Mouse (Mus musculus) granulocyte monocyte progenitor cell, adult 5-6 weeks (primary cell): ENCODE data around the gene Slc44a4. TPM values are rescaled to one million over a fixed set of nuclear protein-coding genes. Genes with fewer than 3 reads are reported as not detected.

ENCODE experiments used
- total RNA-seq, 2 experiments: library from RNA; stranded (forward) in 1 of 2; stranded (reverse) in 1 of 2; fragments of 200-712, 200-1000 nt in 1 of 2; fragments of >200 nt in 1 of 2; fragmentation: Nextera tagmentation in 1 of 2; gene quantifications; 2 replicates each; pipeline ENCODE4 v1.2.3; 2014 to 2017

Gene Slc44a4
- total RNA-seq, 2 experiments from 2014 or later = 0.41 to 1.8 TPM

Other genes with a start within 250 kb of the Slc44a4 start
Only the 30 nearest of the 37 such genes appear.
- gene C4b, start 170.6 kb upstream of the Slc44a4 start, total RNA-seq (2014; fragmentation: Nextera tagmentation) = 0.23 TPM in 1 of 2 replicates, not detected in the other
- gene C4b, start 170.6 kb upstream of the Slc44a4 start, total RNA-seq (2017) = 0.09 TPM in 1 of 2 replicates, not detected in the other
- not detected in 2 replicates for gene Cyp21a1, start 109.9 kb upstream of the Slc44a4 start, total RNA-seq (2014; fragmentation: Nextera tagmentation)
- not detected in 2 replicates for gene Cyp21a1, start 109.9 kb upstream of the Slc44a4 start, total RNA-seq (2017)
- 24.0 and 47.6 TPM in 2 replicates for gene Stk19, start 77.5 kb upstream of the Slc44a4 start, total RNA-seq (2014; fragmentation: Nextera tagmentation)
- 23.1 and 29.0 TPM in 2 replicates for gene Stk19, start 77.5 kb upstream of the Slc44a4 start, total RNA-seq (2017)
- 28.3 and 50.7 TPM in 2 replicates for gene Dxo, start 77.4 kb upstream of the Slc44a4 start, total RNA-seq (2014; fragmentation: Nextera tagmentation)
- gene Dxo, start 77.4 kb upstream of the Slc44a4 start, total RNA-seq (2017) = 30.2 and 32.1 TPM in 2 replicates
- 31.1 and 48.4 TPM in 2 replicates for gene Skiv2l, start 64.3 kb upstream of the Slc44a4 start, total RNA-seq (2014; fragmentation: Nextera tagmentation)
- gene Skiv2l, start 64.3 kb upstream of the Slc44a4 start, total RNA-seq (2017) = 29.3 and 43.9 TPM in 2 replicates
- gene Nelfe, start 64.1 kb upstream of the Slc44a4 start, total RNA-seq (2014; fragmentation: Nextera tagmentation) = 53.3 and 54.5 TPM in 2 replicates
- 37.1 and 57.3 TPM in 2 replicates for gene Nelfe, start 64.1 kb upstream of the Slc44a4 start, total RNA-seq (2017)
- gene Cfb, start 51.9 kb upstream of the Slc44a4 start, total RNA-seq (2014; fragmentation: Nextera tagmentation) = not detected in 2 replicates
- gene Cfb, start 51.9 kb upstream of the Slc44a4 start, total RNA-seq (2017) = not detected in 2 replicates
- 12.2 and 14.2 TPM in 2 replicates for gene Zbtb12, start 35.0 kb upstream of the Slc44a4 start, total RNA-seq (2014; fragmentation: Nextera tagmentation)
- 13.3 and 15.3 TPM in 2 replicates for gene Zbtb12, start 35.0 kb upstream of the Slc44a4 start, total RNA-seq (2017)
- gene Gm20547, start 32.4 kb upstream of the Slc44a4 start, total RNA-seq (2014; fragmentation: Nextera tagmentation) = not detected in 2 replicates
- gene Gm20547, start 32.4 kb upstream of the Slc44a4 start, total RNA-seq (2017) = not detected in 2 replicates
- gene C2, start 16.2 kb upstream of the Slc44a4 start, total RNA-seq (2014; fragmentation: Nextera tagmentation) = 1.5 and 7.7 TPM in 2 replicates
- 0.47 TPM in 1 of 2 replicates, not detected in the other for gene C2, start 16.2 kb upstream of the Slc44a4 start, total RNA-seq (2017)
- gene Ehmt2, start 16.0 kb upstream of the Slc44a4 start, total RNA-seq (2014; fragmentation: Nextera tagmentation) = 78.2 and 87.0 TPM in 2 replicates
- gene Ehmt2, start 16.0 kb upstream of the Slc44a4 start, total RNA-seq (2017) = 90.9 and 120 TPM in 2 replicates
- gene Neu1, start 16.8 kb downstream of the Slc44a4 start, total RNA-seq (2014; fragmentation: Nextera tagmentation) = 30.3 and 35.3 TPM in 2 replicates
- gene Neu1, start 16.8 kb downstream of the Slc44a4 start, total RNA-seq (2017) = 27.0 and 32.4 TPM in 2 replicates
- gene Hspa1b, start 44.8 kb downstream of the Slc44a4 start, total RNA-seq (2014; fragmentation: Nextera tagmentation) = 11.4 and 13.9 TPM in 2 replicates
- 67.7 and 68.3 TPM in 2 replicates for gene Hspa1b, start 44.8 kb downstream of the Slc44a4 start, total RNA-seq (2017)
- not detected in 2 replicates for gene Gm20481, start 55.4 kb downstream of the Slc44a4 start, total RNA-seq (2014; fragmentation: Nextera tagmentation)
- 0.34 and 1.4 TPM in 2 replicates for gene Gm20481, start 55.4 kb downstream of the Slc44a4 start, total RNA-seq (2017)
- 5.5 and 6.2 TPM in 2 replicates for gene Hspa1a, start 57.7 kb downstream of the Slc44a4 start, total RNA-seq (2014; fragmentation: Nextera tagmentation)
- 45.2 and 49.0 TPM in 2 replicates for gene Hspa1a, start 57.7 kb downstream of the Slc44a4 start, total RNA-seq (2017)
- gene Hspa1l, start 58.2 kb downstream of the Slc44a4 start, total RNA-seq (2014; fragmentation: Nextera tagmentation) = not detected in 2 replicates
- gene Hspa1l, start 58.2 kb downstream of the Slc44a4 start, total RNA-seq (2017) = 0.09 TPM in 1 of 2 replicates, not detected in the other
- 129 and 305 TPM in 2 replicates for gene Lsm2, start 67.4 kb downstream of the Slc44a4 start, total RNA-seq (2014; fragmentation: Nextera tagmentation)
- gene Lsm2, start 67.4 kb downstream of the Slc44a4 start, total RNA-seq (2017) = 42.0 and 71.6 TPM in 2 replicates
- gene Vars, start 86.5 kb downstream of the Slc44a4 start, total RNA-seq (2014; fragmentation: Nextera tagmentation) = 75.6 and 150 TPM in 2 replicates
- gene Vars, start 86.5 kb downstream of the Slc44a4 start, total RNA-seq (2017) = 174 and 181 TPM in 2 replicates
- 0.11 and 0.19 TPM in 2 replicates for gene Vwa7, start 102.1 kb downstream of the Slc44a4 start, total RNA-seq (2014; fragmentation: Nextera tagmentation)
- gene Vwa7, start 102.1 kb downstream of the Slc44a4 start, total RNA-seq (2017) = not detected in 2 replicates
- gene Sapcd1, start 113.5 kb downstream of the Slc44a4 start, total RNA-seq (2014; fragmentation: Nextera tagmentation) = 2.5 TPM in 1 of 2 replicates, not detected in the other
- 0.90 TPM in 1 of 2 replicates, not detected in the other for gene Sapcd1, start 113.5 kb downstream of the Slc44a4 start, total RNA-seq (2017)
- gene Msh5, start 132.3 kb downstream of the Slc44a4 start, total RNA-seq (2014; fragmentation: Nextera tagmentation) = 0.19 and 6.8 TPM in 2 replicates
- gene Msh5, start 132.3 kb downstream of the Slc44a4 start, total RNA-seq (2017) = 0.62 and 3.6 TPM in 2 replicates
- gene Clic1, start 135.5 kb downstream of the Slc44a4 start, total RNA-seq (2014; fragmentation: Nextera tagmentation) = 231 and 245 TPM in 2 replicates
- 268 and 347 TPM in 2 replicates for gene Clic1, start 135.5 kb downstream of the Slc44a4 start, total RNA-seq (2017)
- gene Ddah2, start 144.6 kb downstream of the Slc44a4 start, total RNA-seq (2014; fragmentation: Nextera tagmentation) = 3.4 TPM in 1 of 2 replicates, not detected in the other
- gene Ddah2, start 144.6 kb downstream of the Slc44a4 start, total RNA-seq (2017) = 0.57 and 3.7 TPM in 2 replicates
- not detected in 2 replicates for gene Ly6g6c, start 150.9 kb downstream of the Slc44a4 start, total RNA-seq (2014; fragmentation: Nextera tagmentation)
- not detected in 2 replicates for gene Ly6g6c, start 150.9 kb downstream of the Slc44a4 start, total RNA-seq (2017)
- gene Mpig6b, start 151.7 kb downstream of the Slc44a4 start, total RNA-seq (2014; fragmentation: Nextera tagmentation) = not detected in 2 replicates
- gene Mpig6b, start 151.7 kb downstream of the Slc44a4 start, total RNA-seq (2017) = not detected in 2 replicates
- not detected in 2 replicates for gene Ly6g6e, start 162.4 kb downstream of the Slc44a4 start, total RNA-seq (2014; fragmentation: Nextera tagmentation)
- not detected in 2 replicates for gene Ly6g6e, start 162.4 kb downstream of the Slc44a4 start, total RNA-seq (2017)
- not detected in 2 replicates for gene Ly6g6d, start 163.6 kb downstream of the Slc44a4 start, total RNA-seq (2014; fragmentation: Nextera tagmentation)
- not detected in 2 replicates for gene Ly6g6d, start 163.6 kb downstream of the Slc44a4 start, total RNA-seq (2017)
- not detected in 2 replicates for gene Ly6g6f, start 171.1 kb downstream of the Slc44a4 start, total RNA-seq (2014; fragmentation: Nextera tagmentation)
- gene Ly6g6f, start 171.1 kb downstream of the Slc44a4 start, total RNA-seq (2017) = not detected in 2 replicates
- gene Abhd16a, start 174.8 kb downstream of the Slc44a4 start, total RNA-seq (2014; fragmentation: Nextera tagmentation) = 26.7 and 33.3 TPM in 2 replicates
- 27.7 and 35.0 TPM in 2 replicates for gene Abhd16a, start 174.8 kb downstream of the Slc44a4 start, total RNA-seq (2017)
- not detected in 2 replicates for gene Ly6g5c, start 193.8 kb downstream of the Slc44a4 start, total RNA-seq (2014; fragmentation: Nextera tagmentation)
- not detected in 2 replicates for gene Ly6g5c, start 193.8 kb downstream of the Slc44a4 start, total RNA-seq (2017)